Mouse (Mus musculus) testis, adult 2 months (tissue): ENCODE results near the gene Hdac7. TPM values are rescaled to one million over a fixed set of nuclear protein-coding genes. Genes with fewer than 3 reads are reported as not detected.

ENCODE experiments used
- H3K27ac ChIP-seq: fragments of 200-500 bp; 2 replicates; pipeline ENCODE4 v1.5.1; 2012; ENCODE audit warnings: low read depth, low read length; ENCODE audit not compliant: control insufficient read depth, insufficient read depth
- H3K27me3 ChIP-seq: fragments of 200-500 bp; 2 replicates; pipeline ENCODE4 v1.6.1; 2012; ENCODE audit warnings: mild to moderate bottlenecking, low read length, moderate library complexity; ENCODE audit not compliant: control insufficient read depth, insufficient read depth
- H3K36me3 ChIP-seq: fragments of 200-500 bp; 2 replicates; pipeline ENCODE4 v1.6.1; 2012; ENCODE audit warnings: mild to moderate bottlenecking, low read length; ENCODE audit not compliant: control insufficient read depth, insufficient read depth
- H3K4me1 ChIP-seq: fragments of 200-500 bp; 2 replicates; pipeline ENCODE4 v1.6.1; 2012; ENCODE audit warnings: low read length; ENCODE audit not compliant: control insufficient read depth, insufficient read depth
- H3K4me3 ChIP-seq: fragments of 200-500 bp; 2 replicates; pipeline ENCODE4 v1.5.1; 2012; ENCODE audit warnings: low read depth, mild to moderate bottlenecking, low read length, moderate library complexity, mixed read lengths; ENCODE audit not compliant: control insufficient read depth
- CTCF ChIP-seq: fragments of 200-500 bp; IDR thresholded peaks from 2 replicates; pipeline ENCODE4 v1.5.1; 2012; ENCODE audit warnings: low read depth, mild to moderate bottlenecking, inconsistent platforms, low read length, moderate library complexity; ENCODE audit not compliant: control insufficient read depth, insufficient read depth, insufficient replicate concordance
- POLR2A ChIP-seq: fragments of 200-500 bp; IDR thresholded peaks from 2 replicates; pipeline ENCODE4 v1.6.1; 2012; ENCODE audit warnings: low read depth, mild to moderate bottlenecking, inconsistent platforms, low read length, moderate library complexity; ENCODE audit not compliant: control insufficient read depth
- polyA plus RNA-seq: library from polyadenylated mRNA; depleted of rRNA; stranded (reverse); fragments of >200 nt; gene quantifications from 2 replicates; pipeline ENCODE4 v1.2.3, GENCODE M21; 2012

Gene Hdac7
- polyA plus RNA-seq, 1 experiment = 6.1 TPM

GRCm38 (mm10) chr15:97751676-97752075, 92.6 kb downstream of the Hdac7 start:
- no peak overlapping the region for H3K27ac ChIP-seq
- no peak overlapping the region for H3K4me3 ChIP-seq
- TF ChIP-seq POLR2A (no peak), CTCF (peak; percentile 37; the same call in 1 of the 2 replicates)
- H3K36me3 ChIP-seq = no peaks in the 10 kb centered on the region
- no peaks in the 10 kb centered on the region; the same call in 1 of the 2 replicates for H3K4me1 ChIP-seq
- H3K27me3 ChIP-seq = no peaks in the 10 kb centered on the region

DNA sequence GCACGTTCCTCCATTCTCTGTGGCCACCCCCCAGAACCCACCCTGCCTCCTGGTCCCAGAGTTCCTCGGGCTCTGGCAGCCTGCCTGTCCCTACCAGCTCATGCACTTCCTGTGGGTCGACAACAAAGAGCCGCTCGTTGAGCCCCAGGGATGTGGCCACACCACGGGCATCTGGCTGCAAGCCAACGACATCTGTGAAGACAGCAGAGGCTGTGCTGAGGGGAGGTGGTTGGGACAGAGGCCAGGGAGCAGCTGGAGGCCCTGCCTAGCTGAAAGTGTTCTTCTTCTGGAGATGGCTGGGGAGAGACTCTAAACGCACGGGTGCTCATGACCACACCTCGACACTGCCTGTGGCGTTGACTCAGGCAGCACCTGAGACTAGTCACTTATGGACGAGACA, 93.6 kb downstream of the Hdac7 start:
- Histone ChIP-seq H3K27ac (no peak overlapping the region), H3K36me3 (no peaks in the 10 kb centered on the region), H3K27me3 (no peaks in the 10 kb centered on the region), H3K4me3 (no peak overlapping the region), H3K4me1 (peaks cover 5% of the 10 kb centered on the region)
- TF ChIP-seq CTCF (no peak), POLR2A (no peak)

GRCm38 (mm10) chr15:97749841-97750240, 94.5 kb downstream of the Hdac7 start:
- Histone ChIP-seq H3K4me3 (no peak overlapping the region), H3K27ac (no peak overlapping the region)

DNA sequence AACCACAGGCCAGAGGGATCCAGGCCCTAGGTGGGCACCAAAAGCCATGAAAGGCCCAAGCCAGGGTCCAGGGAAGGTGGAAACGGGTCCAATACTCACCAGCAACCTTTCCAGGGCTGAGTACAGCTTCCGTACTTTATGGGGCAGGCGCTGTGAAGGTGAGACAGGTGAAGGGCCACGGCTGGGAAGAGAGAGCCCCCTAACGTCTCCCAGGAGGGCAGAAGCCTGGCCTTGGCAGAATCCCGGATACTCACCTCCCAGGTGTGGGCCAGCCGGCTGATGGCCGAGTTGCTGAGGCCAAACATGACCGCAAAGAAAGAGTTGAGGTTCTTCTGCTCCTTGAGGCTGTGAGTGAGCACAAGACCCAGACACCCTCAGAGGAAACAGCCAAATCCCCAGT, 94.9 kb downstream of the Hdac7 start:
- no peaks in the 10 kb centered on the region for H3K36me3 ChIP-seq
- H3K27ac ChIP-seq = no peak overlapping the region
- H3K27me3 ChIP-seq = no peaks in the 10 kb centered on the region
- H3K4me1 ChIP-seq = peaks cover 9% of the 10 kb centered on the region
- TF ChIP-seq CTCF (no peak), POLR2A (no peak)
- H3K4me3 ChIP-seq = no peak overlapping the region

More at GRCm38 (mm10) chr15:97749841-97750240, 94.5 kb downstream of the Hdac7 start:
- H3K36me3 ChIP-seq = no peaks in the 10 kb centered on the region
- no peak for TF ChIP-seq CTCF
- no peak for TF ChIP-seq POLR2A
- H3K27me3 ChIP-seq = no peaks in the 10 kb centered on the region
- H3K4me1 ChIP-seq = peaks cover 9% of the 10 kb centered on the region

DNA sequence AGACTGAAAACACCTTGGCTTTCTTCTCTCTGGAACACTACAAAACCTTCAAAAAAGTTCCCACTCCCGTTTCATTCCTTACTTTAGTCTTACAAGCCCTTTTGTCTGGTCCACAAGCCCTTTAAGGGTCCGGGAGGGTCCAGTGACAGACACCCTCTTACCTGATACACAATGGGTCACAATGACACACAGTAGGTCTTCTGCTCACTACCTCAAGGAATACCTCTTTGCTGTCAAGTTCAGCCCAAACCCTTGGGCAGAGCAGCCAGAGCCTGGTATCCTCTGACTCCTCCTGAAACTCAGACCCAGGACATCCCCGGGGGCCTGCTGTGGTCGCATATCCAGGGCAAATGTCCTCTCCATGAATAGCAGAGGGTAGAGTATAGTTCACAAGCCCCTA, 95.3 kb downstream of the Hdac7 start:
- no peak overlapping the region for H3K27ac ChIP-seq
- TF ChIP-seq CTCF = no peak
- TF ChIP-seq POLR2A = no peak

GRCm38 (mm10) chr15:97748309-97748708, 96.0 kb downstream of the Hdac7 start:
- peaks cover 9% of the 10 kb centered on the region for H3K4me1 ChIP-seq
- H3K36me3 ChIP-seq = no peaks in the 10 kb centered on the region
- H3K27me3 ChIP-seq = no peaks in the 10 kb centered on the region
- no peak overlapping the region for H3K27ac ChIP-seq
- no peak for TF ChIP-seq POLR2A
- no peak for TF ChIP-seq CTCF
- no peak overlapping the region for H3K4me3 ChIP-seq

More for the DNA sequence above, 95.3 kb downstream of the Hdac7 start:
- Histone ChIP-seq H3K36me3 (no peaks in the 10 kb centered on the region), H3K4me1 (peaks cover 9% of the 10 kb centered on the region), H3K4me3 (no peak overlapping the region), H3K27me3 (no peaks in the 10 kb centered on the region)

DNA sequence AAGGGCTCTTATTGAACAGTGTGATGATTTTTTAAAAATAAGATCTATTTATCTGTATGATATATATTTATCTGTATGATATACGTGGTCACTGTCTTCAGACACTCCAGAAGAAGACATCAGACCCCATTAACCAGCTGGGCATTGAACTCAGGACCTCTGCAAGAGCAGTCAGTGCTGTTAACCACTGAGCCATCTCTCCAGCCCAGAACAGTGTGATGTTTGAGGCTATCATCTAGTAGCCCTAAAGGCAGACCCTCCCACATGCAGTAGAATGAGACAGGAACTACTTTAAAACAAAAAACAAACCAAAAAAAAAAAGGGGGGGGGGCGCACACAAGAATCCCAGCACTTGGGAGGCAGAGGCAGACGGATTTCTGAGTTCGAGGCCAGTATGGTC, 96.8 kb downstream of the Hdac7 start:
- no peaks in the 10 kb centered on the region for H3K27me3 ChIP-seq
- no peak overlapping the region for H3K27ac ChIP-seq
- H3K4me3 ChIP-seq = no peak overlapping the region
- no peaks in the 10 kb centered on the region for H3K36me3 ChIP-seq
- TF ChIP-seq POLR2A (no peak), CTCF (no peak)
- H3K4me1 ChIP-seq = peaks cover 9% of the 10 kb centered on the region

GRCm38 (mm10) chr15:97746748-97747147, 97.6 kb downstream of the Hdac7 start:
- peak overlapping the region; percentile 83 for H3K4me3 ChIP-seq
- peak overlapping the region; percentile 75; the same call in 1 of the 2 replicates for H3K27ac ChIP-seq
- H3K36me3 ChIP-seq = no peaks in the 10 kb centered on the region
- peaks cover 9% of the 10 kb centered on the region for H3K4me1 ChIP-seq
- no peaks in the 10 kb centered on the region for H3K27me3 ChIP-seq
- no peak for TF ChIP-seq CTCF
- TF ChIP-seq POLR2A = peak; percentile 78; the same call in 1 of the 2 replicates
